Mouse (Mus musculus) hindbrain, embryonic 10.5 days (tissue): ENCODE data around the gene Ceacam2. TPM values are rescaled to one million over a fixed set of nuclear protein-coding genes. Genes with fewer than 3 reads are reported as not detected.
"Not testable (repeated sequence)": the region's sequence is repeated elsewhere in the genome, so short reads cannot be mapped to it uniquely, and the experiment has no call there.

ENCODE experiments used
- DNase-seq: peaks from one replicate; pipeline ENCODE4 v3.0.0-alpha.2; 2017; ENCODE audit warnings: low spot score
- H3K27ac ChIP-seq: fragments of 300-500 bp; sonication (generic); 2 replicates; pipeline ENCODE4 v1.5.1; 2016; ENCODE audit warnings: mild to moderate bottlenecking, moderate library complexity
- H3K27me3 ChIP-seq: fragments of 300-500 bp; sonication (generic); 2 replicates; pipeline ENCODE4 v1.6.1; 2016; ENCODE audit warnings: mild to moderate bottlenecking; ENCODE audit not compliant: poor library complexity, insufficient read depth, severe bottlenecking
- H3K36me3 ChIP-seq: fragments of 300-500 bp; sonication (generic); 2 replicates; pipeline ENCODE4 v1.6.1; 2016; ENCODE audit warnings: mild to moderate bottlenecking, moderate library complexity
- H3K4me1 ChIP-seq: fragments of 300-500 bp; sonication (generic); replicated peaks from 2 replicates; pipeline ENCODE4 v1.6.1; 2016; ENCODE audit warnings: mild to moderate bottlenecking
- H3K4me3 ChIP-seq: fragments of 300-500 bp; sonication (generic); 2 replicates; pipeline ENCODE4 v1.5.1; 2016; ENCODE audit warnings: mild to moderate bottlenecking, moderate library complexity
- H3K9me3 ChIP-seq: fragments of 300-500 bp; sonication (generic); 2 replicates; pipeline ENCODE4 v1.6.1; 2016; ENCODE audit warnings: mild to moderate bottlenecking, moderate library complexity
- WGBS: fragments of 180-500 bp; shearing (Covaris S2); methylation state at CpG from one replicate; pipeline ENCODE4 v1.1.7; 2016; 5-methylcytosine and 5-hydroxymethylcytosine counted together
- polyA plus RNA-seq: library from polyadenylated mRNA; unstranded; fragments of >200 nt; fragmentation: Nextera tagmentation; extraction: Ambion mirVana; gene quantifications from 2 replicates; pipeline ENCODE4 v1.2.1, GENCODE M21; 2016

The Ceacam2 gene
- not detected in 2 replicates for polyA plus RNA-seq

GRCm38 (mm10) chr7:25539376-25539907, at the start of gene Ceacam2:
Gene Ceacam2 (minus strand): TSS chr7:25539857.
- 76% methylated on average over 3 of the region's 3 CpGs for WGBS

GRCm38 (mm10) chr7:25585351-25586204, 45.9 kb upstream of the Ceacam2 start:
- no peaks in the 10 kb centered on the region for H3K27me3 ChIP-seq
- H3K4me1 ChIP-seq = no peaks in the 10 kb centered on the region
- H3K36me3 ChIP-seq = no peaks in the 10 kb centered on the region
- 0 out of 2 replicates have a peak, but pooled peaks cover 6% of the 10 kb centered on the region for H3K9me3 ChIP-seq
- WGBS = 85% methylated on average over 9 of the region's 9 CpGs
- no peak for DNase-seq
- H3K27ac ChIP-seq = no peak overlapping the region
- no peak overlapping the region for H3K4me3 ChIP-seq

More at GRCm38 (mm10) chr7:25539376-25539907, at the start of gene Ceacam2:
- not testable (repeated sequence) for H3K4me3 ChIP-seq, H3K9me3 ChIP-seq, H3K4me1 ChIP-seq, H3K36me3 ChIP-seq, H3K27ac ChIP-seq, DNase-seq, H3K27me3 ChIP-seq

GRCm38 (mm10) chr7:25584651-25585050, 45.0 kb upstream of the Ceacam2 start:
- H3K27me3 ChIP-seq = no peaks in the 10 kb centered on the region
- H3K4me3 ChIP-seq = no peak overlapping the region
- no peak for DNase-seq
- H3K9me3 ChIP-seq = 0 out of 2 replicates have a peak, but pooled peaks cover 6% of the 10 kb centered on the region
- WGBS = 88% methylated on average over 5 of the region's 5 CpGs
- no peaks in the 10 kb centered on the region for H3K36me3 ChIP-seq
- H3K27ac ChIP-seq = no peak overlapping the region
- H3K4me1 ChIP-seq = no peaks in the 10 kb centered on the region

- Histone ChIP-seq H3K36me3 (no peaks in the 10 kb centered on the region), H3K27ac (no peak overlapping the region), H3K27me3 (no peaks in the 10 kb centered on the region), H3K9me3 (0 out of 2 replicates have a peak, but pooled peaks cover 6% of the 10 kb centered on the region), H3K4me1 (no peaks in the 10 kb centered on the region), H3K4me3 (no peak overlapping the region)
- no peak for DNase-seq
- 91% methylated on average over 15 of the region's 15 CpGs for WGBS
These were observed 42.7 kb upstream of the Ceacam2 start for GRCm38 (mm10) chr7:25582301-25582810.

- Histone ChIP-seq H3K4me3 (no peak overlapping the region), H3K27me3 (no peaks in the 10 kb centered on the region; the same call in 1 of the 2 replicates), H3K9me3 (0 out of 2 replicates have a peak, but pooled peaks cover 6% of the 10 kb centered on the region), H3K4me1 (peaks cover 14% of the 10 kb centered on the region), H3K27ac (no peak overlapping the region), H3K36me3 (no peaks in the 10 kb centered on the region)
- WGBS = 91% methylated on average over 10 of the region's 10 CpGs
- no peak for DNase-seq
These were observed 39.8 kb upstream of the Ceacam2 start for GRCm38 (mm10) chr7:25579441-25579840.

GRCm38 (mm10) chr7:25576793-25577437, 37.3 kb upstream of the Ceacam2 start:
- peaks cover 14% of the 10 kb centered on the region for H3K4me1 ChIP-seq
- 74% methylated on average over 14 of the region's 14 CpGs for WGBS
- not testable (repeated sequence) for H3K4me3 ChIP-seq, H3K27ac ChIP-seq, H3K27me3 ChIP-seq, H3K36me3 ChIP-seq, H3K9me3 ChIP-seq, DNase-seq

- not testable (repeated sequence) for DNase-seq, H3K4me3 ChIP-seq, H3K27me3 ChIP-seq, H3K27ac ChIP-seq, H3K9me3 ChIP-seq, H3K36me3 ChIP-seq
- H3K4me1 ChIP-seq = peaks cover 14% of the 10 kb centered on the region
- WGBS = 45% methylated on average over 6 of the region's 6 CpGs
These were observed 36.7 kb upstream of the Ceacam2 start for GRCm38 (mm10) chr7:25576308-25576707.

- Histone ChIP-seq H3K36me3 (no peaks in the 10 kb centered on the region), H3K27me3 (no peaks in the 10 kb centered on the region; the same call in 1 of the 2 replicates), H3K9me3 (no peaks in the 10 kb centered on the region), H3K4me3 (no peak overlapping the region), H3K27ac (peak overlapping the region; percentile 30; the same call in 1 of the 2 replicates), H3K4me1 (peaks cover 14% of the 10 kb centered on the region)
- peak; percentile 10 for DNase-seq
- 9% methylated on average over 8 of the region's 8 CpGs for WGBS
These were observed 36.2 kb upstream of the Ceacam2 start for GRCm38 (mm10) chr7:25575870-25576269.

- Histone ChIP-seq H3K4me1 (peaks cover 14% of the 10 kb centered on the region), H3K9me3 (no peaks in the 10 kb centered on the region), H3K36me3 (no peaks in the 10 kb centered on the region), H3K4me3 (no peak overlapping the region), H3K27ac (peak overlapping the region; percentile 30), H3K27me3 (no peaks in the 10 kb centered on the region; the same call in 1 of the 2 replicates)
- no peak for DNase-seq
- 72% methylated on average over 5 of the region's 5 CpGs for WGBS
These were observed 35.4 kb upstream of the Ceacam2 start for GRCm38 (mm10) chr7:25575105-25575504.

- DNase-seq = not testable (repeated sequence)
- 82% methylated on average over 5 of the region's 5 CpGs for WGBS
These were observed 34.1 kb upstream of the Ceacam2 start for GRCm38 (mm10) chr7:25573806-25574205.

GRCm38 (mm10) chr7:25568721-25569120, 29.1 kb upstream of the Ceacam2 start:
- 95% methylated on average over 7 of the region's 7 CpGs for WGBS

More at GRCm38 (mm10) chr7:25573806-25574205, 34.1 kb upstream of the Ceacam2 start:
- H3K4me1 ChIP-seq = peaks cover 14% of the 10 kb centered on the region
- H3K9me3 ChIP-seq, H3K27me3 ChIP-seq, H3K36me3 ChIP-seq, H3K4me3 ChIP-seq, H3K27ac ChIP-seq: not testable (repeated sequence)

GRCm38 (mm10) chr7:25541464-25541863, 1.8 kb upstream of the Ceacam2 start:
- 75% methylated on average over 8 of the region's 8 CpGs for whole genome bisulfite sequencing
- not testable (repeated sequence) for H3K9me3 ChIP-seq, H3K36me3 ChIP-seq, DNase-seq, H3K27ac ChIP-seq, H3K4me3 ChIP-seq, H3K4me1 ChIP-seq, H3K27me3 ChIP-seq

More at GRCm38 (mm10) chr7:25568721-25569120, 29.1 kb upstream of the Ceacam2 start:
- Histone ChIP-seq H3K4me3 (no peak overlapping the region), H3K9me3 (peaks cover 3% of the 10 kb centered on the region), H3K27me3 (no peaks in the 10 kb centered on the region), H3K36me3 (no peaks in the 10 kb centered on the region), H3K4me1 (no peaks in the 10 kb centered on the region), H3K27ac (no peak overlapping the region)
- DNase-seq = no peak
